Mouse (Mus musculus) cerebellum, adult (tissue): ENCODE data around the gene Fbxo46.

Source experiments
- ATAC-seq: cut with Nextera tagmentation; 2 replicates; pipeline ENCODE4 v1.9.2; 2017; ENCODE audit warnings: mild to moderate bottlenecking, moderate library complexity, mixed read lengths; ENCODE audit not compliant: insufficient number of reproducible peaks, low FRiP score, low TSS enrichment

Fbxo46 gene

DNA sequence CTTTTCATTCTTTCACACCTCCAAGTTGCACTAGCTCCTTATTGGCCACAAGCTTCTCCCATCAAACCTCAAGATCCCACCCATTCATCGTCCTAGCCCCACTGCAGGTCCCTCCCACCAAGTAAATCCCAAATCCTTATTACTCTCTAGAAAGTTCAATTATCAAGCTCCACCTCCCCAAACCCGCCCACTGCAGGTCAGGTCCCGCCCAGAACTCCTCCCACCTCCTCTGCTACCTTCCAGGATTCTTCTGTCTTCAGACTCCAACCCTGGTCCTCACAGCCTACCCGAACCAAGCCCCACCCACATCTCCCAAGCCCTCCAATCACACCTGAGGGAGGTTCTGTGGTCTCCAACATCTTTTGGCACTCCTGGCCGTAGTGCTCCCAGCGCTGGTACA lies 44.5 kb downstream of the Fbxo46 start:
- ATAC-seq = no peak

- no peak for ATAC-seq
Observed at GRCm38 (mm10) chr7:19164978-19165377, 45.3 kb downstream of the Fbxo46 start.

DNA sequence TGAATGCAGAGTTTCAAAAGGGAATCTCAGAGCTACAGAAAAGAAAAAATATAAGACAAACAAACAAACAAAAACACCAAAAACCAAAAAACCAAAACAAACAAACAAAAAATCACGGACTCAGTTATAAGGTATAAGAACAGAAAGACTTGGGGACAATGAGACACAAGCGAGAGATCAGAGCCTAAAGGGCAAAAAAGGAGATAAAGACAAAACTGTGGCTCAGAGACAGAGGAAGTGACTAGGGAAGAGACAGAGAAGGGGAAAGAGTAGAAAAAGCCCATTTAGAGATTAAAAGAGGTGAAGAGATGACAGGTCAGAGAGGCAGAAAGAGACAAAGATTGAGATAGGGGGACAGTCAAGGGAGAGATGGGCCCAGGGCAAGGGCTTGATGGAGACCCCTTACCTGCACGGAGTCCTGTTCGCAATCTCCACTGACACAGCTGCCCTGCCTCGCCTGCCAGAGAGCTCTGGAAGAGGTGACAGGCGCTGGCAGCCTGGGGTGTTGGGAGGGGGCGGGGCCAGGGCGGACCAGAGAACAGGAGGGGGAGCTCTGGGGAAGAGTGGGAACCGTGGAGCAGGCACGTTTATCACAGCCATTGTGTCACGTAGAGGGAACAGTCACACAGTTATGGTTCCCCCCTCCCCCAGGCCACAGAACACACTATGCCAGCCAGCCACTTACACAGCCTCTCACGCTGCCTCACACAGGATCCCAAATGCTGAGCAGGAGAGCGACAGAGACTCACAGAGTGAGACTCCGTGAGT lies 46.2 kb downstream of the Fbxo46 start, which contains the start of gene Gipr:
TSS of gene Gipr (minus strand) at position 472 of the 768 bp plus-strand sequence.
- no peak for ATAC-seq

DNA sequence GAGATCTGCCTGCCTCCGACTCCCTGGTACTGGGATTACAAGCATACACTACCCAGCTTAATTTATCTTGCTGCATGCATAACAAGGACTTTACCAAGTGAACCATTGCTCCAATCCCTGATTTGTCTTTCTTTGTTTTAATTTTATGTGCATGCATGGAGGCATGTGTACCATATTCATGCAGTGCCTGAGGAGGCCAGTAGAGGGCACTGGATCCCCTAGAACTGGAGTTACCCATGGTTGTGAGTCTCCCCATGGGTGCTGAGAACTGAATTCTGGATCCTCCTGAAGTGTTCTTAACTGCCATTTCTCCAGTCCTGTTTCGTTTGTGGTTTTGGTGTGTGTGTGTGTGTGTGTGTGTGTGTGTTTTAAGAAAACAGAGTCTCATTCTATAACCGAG lies 47.3 kb downstream of the Fbxo46 start:
- ATAC-seq = no peak

DNA sequence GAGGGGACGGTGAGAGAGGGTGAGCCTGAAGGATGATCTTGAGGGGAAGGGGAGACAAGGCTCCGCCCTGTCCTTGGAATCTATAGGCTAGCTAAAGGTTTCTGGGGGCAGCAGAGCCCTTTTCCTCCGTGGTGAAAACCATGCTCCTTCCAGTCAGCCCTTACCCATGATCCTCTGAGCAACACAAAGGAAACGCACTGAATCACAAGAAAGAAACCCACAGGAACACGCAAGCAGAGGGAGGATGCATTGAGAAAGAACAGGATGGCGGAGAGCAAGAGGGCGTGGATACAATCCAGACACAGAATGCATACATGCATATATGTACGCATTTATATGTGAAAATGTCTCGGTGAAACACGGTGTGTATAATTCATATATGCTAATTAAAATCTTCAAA lies 49.8 kb downstream of the Fbxo46 start:
- no peak for ATAC-seq

DNA sequence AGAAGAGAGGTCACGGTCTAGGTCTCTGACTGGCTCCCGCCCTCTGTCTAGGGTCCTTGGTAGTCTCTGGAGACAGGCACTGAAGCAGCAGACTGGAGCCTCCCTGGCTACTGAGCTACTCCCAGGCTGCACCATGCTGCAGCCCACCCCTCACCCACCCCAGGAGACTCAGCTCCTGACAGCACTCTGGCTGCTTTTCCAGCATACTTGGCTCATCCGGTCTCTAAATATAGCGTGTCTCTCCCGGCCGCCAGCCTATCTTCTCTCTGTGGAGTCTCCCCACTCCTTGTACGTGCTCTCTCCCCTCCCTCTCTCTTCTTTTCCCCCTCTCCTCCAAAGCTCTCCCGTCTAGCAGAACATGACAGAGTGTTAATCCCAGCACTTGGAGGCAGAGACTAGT lies 50.5 kb downstream of the Fbxo46 start:
- no peak for ATAC-seq

GRCm38 (mm10) chr7:19171831-19172230 lies 52.2 kb downstream of the Fbxo46 start:
- ATAC-seq = no peak

DNA sequence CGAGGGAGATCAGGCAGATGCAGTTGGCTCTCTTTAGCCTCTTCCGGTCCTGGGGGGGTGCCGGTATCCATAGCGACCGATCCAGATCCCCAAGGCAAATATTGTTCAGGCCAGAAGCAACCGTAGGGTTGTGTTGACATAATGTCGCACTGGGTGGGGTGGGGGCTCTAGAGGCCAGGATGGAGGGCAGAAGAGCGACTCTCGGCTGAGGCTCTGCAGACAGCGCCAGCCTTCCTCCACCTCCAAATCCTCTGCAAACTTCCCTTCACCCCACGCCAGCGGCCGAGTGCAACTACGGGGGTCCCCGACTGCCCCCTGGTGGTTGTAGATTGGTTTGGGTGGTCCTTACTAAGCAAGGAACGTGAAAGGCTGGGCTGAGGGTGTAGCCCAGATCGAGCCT lies 53.2 kb downstream of the Fbxo46 start:
- no peak for ATAC-seq

DNA sequence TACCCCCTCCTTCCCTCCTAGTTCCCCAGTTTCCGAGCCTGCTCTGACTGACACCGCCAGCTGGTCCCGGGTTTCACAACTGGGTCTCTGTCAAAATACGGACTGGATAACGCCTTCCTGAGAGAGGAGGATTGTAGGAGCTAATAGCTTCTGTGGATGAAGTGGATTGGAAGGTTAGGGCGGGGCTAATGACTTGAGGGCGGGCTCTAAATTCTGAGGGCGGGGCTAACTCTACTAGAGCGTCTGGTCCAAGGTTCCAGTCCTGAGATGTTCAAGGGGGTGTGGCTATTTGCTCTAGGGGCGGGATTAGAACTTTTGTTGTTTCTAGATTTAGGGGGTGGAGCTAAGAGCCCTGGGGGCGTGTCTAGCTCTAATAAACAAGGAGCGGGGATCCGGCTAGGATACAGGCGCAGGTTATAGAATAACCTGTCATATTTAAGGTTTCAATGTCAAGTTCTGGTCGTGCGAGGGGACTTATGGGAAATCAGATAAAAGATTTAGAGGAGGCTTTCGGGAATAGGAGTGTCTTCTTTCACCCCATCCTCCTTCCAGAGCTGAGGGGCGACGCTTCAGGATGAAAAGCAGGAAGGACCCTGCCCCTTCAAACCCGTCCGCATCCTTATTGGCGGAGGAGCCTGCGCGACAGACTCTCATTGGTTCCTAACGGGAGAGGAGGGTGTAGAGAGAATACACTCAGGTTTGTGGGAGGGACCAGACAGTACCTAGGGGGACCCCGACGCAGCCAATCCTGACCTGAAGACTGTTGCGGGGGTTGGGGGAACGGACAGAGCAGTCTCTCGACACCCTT lies 56.3 kb downstream of the Fbxo46 start, which contains the start of gene Eml2:
TSS of gene Eml2 (plus strand) at position 714 of the 808 bp plus-strand sequence.
- ATAC-seq = peak; percentile 85

DNA sequence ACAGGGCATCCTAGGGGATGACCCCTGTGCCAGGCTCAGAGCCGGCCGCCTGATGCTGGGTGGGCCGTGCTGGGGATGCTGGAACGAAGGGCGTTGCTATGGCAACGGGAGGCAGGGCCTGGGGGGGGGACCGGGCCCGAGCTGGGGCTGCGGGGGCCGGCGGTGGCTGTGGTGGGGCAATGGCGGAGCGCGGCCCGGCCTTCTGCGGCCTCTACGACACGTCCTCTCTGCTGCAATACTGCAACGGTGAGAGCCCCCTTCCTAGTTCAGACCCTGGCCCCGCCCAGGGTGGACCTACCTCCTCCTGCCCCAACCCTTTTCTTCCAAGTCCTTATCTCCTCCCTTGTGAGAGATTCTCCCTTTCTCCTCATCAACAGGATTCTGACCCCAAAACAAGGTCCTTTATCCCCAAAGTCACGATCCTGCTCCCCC lies 56.9 kb downstream of the Fbxo46 start:
- ATAC-seq = no peak

- ATAC-seq = no peak
Observed at GRCm38 (mm10) chr7:19177216-19177615, 57.6 kb downstream of the Fbxo46 start.

GRCm38 (mm10) chr7:19178035-19178434 lies 58.4 kb downstream of the Fbxo46 start:
- 0 out of 2 replicates have a peak, but pooled peaks have one; percentile 27 for ATAC-seq

DNA sequence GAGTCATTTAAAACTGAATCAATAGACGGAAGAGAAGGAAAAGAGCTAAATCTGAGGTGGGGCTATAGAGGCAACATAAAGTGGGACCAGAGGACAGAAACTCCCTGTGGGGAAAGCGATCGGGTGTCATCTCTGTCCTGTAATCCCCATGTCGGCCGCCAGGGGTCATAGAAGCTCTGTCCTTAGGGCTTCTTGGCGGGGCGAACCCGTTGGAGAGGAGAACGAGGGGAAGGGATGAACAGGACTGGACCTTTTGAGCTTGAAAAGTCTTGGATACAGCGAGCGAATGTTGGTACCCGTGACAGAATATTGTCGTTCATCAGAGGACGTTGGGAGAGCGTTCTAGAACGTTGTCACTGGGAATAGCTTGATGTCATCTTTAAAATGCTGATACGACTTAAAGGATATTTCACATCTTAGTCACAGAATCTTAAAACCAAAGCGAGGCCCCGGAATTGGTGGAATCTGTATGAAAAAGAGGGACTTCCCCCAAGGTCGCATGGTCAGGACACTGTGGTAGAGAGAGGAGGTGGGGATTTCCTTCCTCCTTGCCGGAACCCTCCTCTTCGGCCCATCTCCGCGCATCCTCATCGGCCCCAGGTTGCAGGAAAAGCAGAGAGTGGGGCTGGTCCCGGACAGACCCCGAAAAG lies 58.9 kb downstream of the Fbxo46 start:
- no peak for ATAC-seq

DNA sequence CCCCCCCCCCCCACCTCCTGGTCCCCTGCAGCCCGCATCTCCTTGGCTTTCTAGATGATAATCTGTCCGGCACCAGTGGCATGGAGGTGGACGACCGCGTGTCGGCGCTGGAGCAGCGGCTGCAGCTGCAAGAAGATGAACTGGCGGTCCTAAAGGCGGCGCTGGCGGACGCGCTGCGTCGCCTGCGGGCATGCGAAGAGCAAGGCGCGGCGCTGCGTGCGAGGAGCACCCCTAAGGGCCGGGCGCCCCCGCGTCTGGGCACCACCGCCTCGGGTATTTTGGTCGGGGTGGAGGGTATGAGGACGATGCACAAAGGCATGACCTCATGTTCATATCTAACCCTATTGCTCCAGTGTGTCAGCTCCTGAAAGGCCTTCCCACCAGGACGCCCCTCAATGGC lies 59.5 kb downstream of the Fbxo46 start:
- ATAC-seq = no peak

GRCm38 (mm10) chr7:19179936-19180335 lies 60.3 kb downstream of the Fbxo46 start:
- no peak for ATAC-seq

GRCm38 (mm10) chr7:19180862-19181429 lies 61.3 kb downstream of the Fbxo46 start:
- no peak for ATAC-seq

DNA sequence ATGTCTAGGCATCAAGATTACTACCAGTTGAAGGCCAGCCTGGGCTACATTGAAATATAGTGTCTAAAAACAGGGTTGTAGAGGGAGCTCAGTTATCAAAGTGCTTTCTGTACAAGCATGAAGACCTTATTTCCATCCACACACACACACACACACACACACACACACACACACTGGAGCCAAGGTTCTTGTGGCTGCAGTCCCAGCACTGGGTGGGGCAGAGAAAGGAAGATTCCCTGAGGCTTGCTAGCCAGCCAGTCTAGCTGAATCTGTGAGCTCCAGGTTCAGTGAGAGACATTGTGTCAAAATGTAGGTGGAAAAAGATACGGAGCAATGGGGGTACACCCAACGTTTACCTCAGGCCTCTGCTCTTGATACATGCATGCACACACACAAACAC lies 64.6 kb downstream of the Fbxo46 start:
- no peak for ATAC-seq

DNA sequence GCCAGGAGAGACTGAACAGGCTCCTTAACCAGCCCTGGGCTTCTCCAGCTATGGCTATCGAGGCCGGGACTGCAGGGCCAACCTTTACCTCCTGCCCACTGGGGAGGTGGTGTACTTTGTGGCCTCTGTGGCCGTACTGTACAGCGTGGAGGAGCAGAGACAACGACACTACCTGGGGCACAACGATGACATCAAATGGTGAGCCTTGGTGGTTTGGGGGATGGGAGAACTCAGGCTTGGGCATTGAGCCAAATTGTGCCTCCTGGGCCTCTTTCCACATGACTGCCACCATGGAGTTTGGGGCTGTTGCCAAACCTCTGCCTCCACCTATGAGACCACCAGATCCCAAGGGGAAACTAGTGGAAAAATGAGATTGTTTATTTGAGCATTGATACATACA lies 65.1 kb downstream of the Fbxo46 start:
- ATAC-seq = no peak
